Mouse (Mus musculus): ENCODE results near the gene Dok3.

The Dok3 gene

DNA sequence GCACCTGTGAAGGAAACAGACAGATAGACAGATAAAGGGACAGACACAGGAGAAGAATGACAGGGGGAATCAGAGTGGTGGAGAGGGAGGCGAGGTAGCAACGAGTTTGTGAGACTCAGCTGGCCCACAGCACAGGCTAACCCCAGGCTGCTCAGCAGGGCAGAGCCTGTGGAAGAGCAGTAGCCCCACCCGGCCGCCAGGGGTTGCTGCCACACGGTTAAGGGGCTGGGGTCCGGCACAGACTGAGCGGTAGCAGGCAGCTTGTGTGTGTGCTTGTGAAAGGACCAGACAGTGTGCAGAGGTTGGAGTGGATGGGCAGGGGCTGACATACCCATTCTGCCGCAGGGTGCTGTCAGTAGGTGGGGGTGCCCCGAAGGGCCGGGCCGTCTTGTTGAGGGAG lies 21.2 kb downstream of the Dok3 start:
- peak; percentile 43 for DNase-seq (ENCODE audit: low spot score)

GRCm38 (mm10) chr13:55506697-55507096 lies 22.4 kb downstream of the Dok3 start:
- no peak for DNase-seq (ENCODE audit: low spot score)

- DNase-seq (ENCODE audit: low spot score), result no peak
Observed at GRCm38 (mm10) chr13:55505810-55506209, 23.3 kb downstream of the Dok3 start.

DNA sequence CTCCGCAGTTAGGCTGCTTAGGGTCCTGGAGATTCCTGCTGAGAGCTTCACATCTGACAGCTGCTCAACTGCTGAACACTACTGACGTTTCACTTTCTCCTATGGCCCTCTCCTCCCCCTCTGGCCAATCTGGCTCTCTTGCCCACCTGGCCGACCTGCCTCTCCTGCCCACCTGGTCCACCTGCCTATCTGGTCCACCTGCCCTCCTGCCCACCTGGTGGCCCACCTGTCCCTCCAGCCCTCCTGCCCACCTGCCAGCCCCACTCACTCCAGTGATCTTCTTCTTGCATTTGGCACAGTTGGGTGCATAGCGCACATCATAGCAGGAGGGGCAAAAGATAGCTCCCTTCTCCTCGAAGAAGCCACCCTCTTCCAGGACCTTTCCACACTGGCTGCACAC lies 24.7 kb downstream of the Dok3 start:
- no peak for DNase-seq (ENCODE audit: low spot score)

- no peak for DNase-seq (ENCODE audit: low spot score)
Observed at GRCm38 (mm10) chr13:55502405-55502804, 26.7 kb downstream of the Dok3 start.

- no peak for DNase-seq (ENCODE audit: low spot score)
Observed at GRCm38 (mm10) chr13:55500575-55500974, 28.5 kb downstream of the Dok3 start.

DNA sequence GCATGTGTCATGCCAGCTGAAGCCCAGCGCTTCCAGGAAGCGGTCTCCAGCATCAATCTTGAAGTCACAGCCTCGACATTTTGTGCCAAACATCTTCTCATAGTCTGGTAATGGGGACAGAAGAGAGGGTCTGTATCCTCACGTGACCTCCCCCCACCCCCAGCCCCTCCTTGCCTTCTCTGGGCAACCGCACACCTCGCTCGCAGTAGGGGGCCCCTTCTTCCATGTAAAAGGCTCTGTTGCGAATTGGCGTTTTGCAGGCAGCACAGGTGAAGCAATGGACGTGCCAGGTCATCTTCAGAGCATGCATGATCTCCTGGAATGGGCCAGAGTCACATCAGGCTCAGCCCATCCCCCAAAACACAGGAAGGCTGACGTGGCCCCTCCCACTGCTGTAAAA lies 30.2 kb downstream of the Dok3 start:
- no peak for DNase-seq (ENCODE audit: low spot score)

- no peak for DNase-seq (ENCODE audit: low spot score)
Observed at GRCm38 (mm10) chr13:55496661-55497060, 32.4 kb downstream of the Dok3 start.

- DNase-seq (ENCODE audit: low spot score), result peak; percentile 47
Observed at GRCm38 (mm10) chr13:55495702-55496101, 33.4 kb downstream of the Dok3 start.

GRCm38 (mm10) chr13:55494883-55495621 lies 34.0 kb downstream of the Dok3 start:
- DNase-seq (ENCODE audit: low spot score), result no peak

DNA sequence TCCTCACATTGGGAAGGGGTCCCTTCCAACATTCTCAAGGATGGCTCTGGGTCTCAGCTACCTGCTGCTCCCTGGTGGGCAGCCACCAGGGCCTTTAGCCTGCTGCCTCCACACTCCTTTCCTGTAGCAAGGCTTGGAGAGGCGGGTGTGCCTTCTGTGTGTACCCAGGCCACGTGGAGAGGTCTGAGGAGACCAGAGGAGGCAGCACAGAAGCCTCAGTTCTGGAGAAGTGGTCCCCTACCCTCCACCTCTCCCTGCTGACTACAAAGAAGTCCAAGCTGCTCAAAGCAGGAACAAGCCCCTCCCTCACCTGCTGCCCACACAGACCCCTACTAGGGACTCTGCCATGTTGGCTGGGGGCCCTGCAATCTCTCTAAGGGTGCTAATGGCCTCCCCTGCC lies 34.8 kb downstream of the Dok3 start:
- DNase-seq (ENCODE audit: low spot score), result no peak

DNA sequence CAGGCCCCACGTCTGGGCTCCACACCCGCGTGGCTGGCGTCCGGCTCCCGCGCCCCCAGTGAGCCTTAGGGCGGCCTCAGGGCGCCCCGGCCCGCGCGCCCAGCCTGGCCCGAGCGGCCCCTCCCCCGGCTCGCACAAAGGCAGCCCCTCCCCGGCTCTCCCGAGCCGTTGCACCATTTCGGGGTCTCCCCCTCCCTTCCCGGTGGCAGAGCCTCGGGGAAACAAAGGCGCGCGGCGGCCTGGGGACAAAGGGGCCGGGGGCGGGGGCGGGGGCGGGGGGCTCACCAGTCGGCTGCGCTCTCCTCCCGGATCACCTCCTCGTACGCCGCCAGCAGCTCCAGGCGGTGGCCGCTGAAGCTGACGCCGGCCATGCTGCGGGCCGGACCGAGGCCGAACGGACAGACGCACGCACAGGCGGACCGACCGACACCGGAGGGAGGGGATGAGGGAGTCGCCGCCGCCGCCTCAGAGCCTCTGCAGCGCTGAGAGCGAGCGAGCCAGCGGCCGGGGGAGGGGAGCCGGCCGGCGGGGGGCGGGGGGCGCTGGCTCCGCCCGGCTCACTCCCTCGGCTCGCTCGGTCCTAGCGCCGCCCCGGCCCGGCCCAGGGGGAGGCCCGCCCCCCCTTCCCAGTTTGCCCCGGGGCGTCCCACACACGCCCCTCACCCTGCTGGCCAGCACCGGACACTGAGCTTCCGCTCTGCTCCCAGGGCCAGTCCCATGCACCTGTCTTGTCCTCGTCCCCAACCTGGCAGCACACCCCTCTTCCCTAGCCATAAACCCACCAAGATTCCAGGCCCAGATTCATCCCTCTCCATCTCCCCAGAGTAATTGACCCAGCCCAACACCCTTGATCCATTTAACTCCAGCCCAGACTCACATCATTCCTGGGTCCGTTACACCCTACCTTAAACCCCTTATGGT lies 41.3 kb downstream of the Dok3 start, which contains the start of gene Dbn1:
Gene Dbn1 (minus strand): TSS at position 534 of the 921 bp plus-strand sequence.
- DNase-seq (ENCODE audit: low spot score), result peak; percentile 79

DNA sequence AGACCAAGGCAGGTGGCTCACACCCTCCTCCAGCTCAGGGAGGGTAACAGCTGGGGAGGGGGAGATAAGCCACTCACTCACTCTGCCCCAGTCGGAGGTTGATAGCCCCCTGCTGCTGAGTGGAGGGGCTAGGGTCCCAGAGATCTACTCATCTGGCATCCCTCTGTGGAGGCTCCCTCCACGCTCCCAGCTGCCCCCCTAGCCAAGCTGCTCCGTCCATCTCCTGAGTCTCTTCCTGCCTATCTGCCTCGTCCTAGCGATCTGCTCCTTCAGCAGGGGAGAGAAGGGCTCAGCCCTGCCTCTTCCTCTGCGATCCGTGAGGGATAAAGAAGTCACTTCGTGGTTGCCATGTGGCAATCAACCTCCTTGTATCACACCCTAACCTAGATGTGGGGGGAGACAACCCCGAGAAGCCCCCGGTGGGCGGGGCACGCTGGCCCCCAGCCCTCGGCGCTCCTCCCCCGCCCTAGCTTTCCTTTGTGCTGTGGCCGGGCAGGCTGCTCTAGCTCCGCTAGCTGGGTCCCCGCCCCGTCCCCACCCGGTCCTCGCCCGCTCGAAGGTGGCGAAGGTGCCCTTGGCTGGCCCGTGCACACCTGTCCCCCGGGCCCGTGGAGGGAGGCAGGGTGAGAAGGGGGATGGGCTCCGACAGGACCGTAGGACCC lies 42.0 kb downstream of the Dok3 start:
- DNase-seq (ENCODE audit: low spot score), result peak; percentile 60

DNA sequence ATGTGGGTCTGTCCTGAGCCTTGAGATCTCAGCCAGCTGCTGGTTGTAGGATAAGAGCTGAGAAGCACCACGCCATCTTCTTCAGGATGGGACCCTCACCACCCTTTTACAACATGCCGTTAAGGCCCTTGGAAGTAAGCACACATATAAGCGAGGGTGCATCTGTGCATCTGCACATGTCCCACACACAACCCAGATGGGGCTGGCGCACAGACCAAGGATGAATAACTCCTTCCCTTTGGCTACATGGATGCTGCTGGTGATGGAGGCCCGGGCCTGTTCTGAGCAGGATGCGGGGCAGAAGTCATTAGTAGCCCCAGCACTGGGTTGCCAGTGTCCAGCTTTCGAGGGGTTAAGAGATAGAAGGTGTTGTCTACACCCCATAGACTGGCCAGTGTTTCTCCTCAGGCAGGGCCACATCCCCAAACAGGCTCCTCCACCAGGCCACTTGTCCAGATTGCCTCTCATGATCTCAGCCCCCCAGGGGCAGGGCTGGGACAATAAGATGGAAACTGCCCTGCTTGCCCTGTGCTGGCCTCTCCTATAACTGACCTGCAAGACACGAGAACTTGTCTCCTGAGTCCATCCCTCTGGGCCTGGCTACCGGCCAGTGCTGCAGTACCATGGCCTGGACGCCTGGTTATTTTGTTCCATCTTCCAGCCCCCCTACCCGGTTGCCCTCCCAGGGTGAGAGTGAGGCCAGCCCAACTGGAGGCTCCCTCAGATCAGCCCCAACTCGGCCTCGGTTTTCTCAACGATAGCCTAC lies 42.9 kb downstream of the Dok3 start:
- DNase-seq (ENCODE audit: low spot score), result peak; percentile 25

DNA sequence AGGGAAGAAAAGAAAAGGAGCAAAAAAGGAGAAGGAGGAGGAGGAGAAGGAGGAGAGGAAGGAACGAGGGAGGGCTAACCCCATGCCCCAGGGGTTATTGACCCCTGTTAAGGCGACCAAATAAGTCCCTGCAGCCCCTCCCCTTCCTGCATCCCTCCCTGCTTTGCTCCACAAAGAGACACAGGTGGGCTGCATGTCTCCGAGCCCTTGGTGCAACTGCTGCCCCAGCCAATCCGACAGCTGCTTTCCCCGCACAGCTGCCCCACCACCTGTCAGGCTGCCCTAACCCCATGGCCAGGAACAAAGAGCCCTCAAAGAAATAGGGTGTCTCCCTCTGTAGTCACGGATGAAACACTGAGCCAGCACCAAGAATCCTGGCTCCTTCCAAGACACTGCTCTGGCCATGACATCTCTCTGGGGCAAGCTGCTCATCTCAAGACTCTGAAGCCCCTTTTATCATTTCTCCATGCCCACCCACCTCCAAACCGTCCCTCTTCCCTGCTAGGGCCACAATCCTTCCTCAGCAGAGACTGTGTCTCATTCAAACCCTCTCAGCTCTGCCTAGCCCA lies 44.5 kb downstream of the Dok3 start:
- peak; percentile 26 for DNase-seq (ENCODE audit: low spot score)

- peak; percentile 77 for DNase-seq (ENCODE audit: low spot score)
Observed at GRCm38 (mm10) chr13:55483593-55483992, 45.5 kb downstream of the Dok3 start.

DNA sequence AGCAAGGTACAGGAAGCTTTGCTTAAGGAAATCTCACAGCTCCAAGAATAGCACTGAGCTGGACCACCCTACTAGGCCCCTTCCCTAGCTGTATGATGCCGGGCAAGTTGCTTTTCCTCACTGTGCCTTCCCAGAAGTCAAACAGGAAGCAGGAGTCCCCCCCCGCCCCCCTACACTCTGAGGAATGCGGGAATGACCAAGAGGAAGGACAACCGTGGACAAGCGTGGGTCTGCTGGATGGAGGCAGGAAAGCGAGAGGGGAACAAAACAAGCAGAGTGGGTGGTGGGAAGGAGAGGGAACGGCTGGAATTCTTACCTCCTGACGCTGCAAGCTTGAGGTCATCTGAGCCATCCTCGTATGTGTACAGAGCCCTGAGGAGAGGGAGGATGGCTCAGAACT lies 46.0 kb downstream of the Dok3 start:
- DNase-seq (ENCODE audit: low spot score), result no peak

- DNase-seq (ENCODE audit: low spot score), result no peak
Observed at GRCm38 (mm10) chr13:55482542-55482941, 46.6 kb downstream of the Dok3 start.

- no peak for DNase-seq (ENCODE audit: low spot score)
Observed at GRCm38 (mm10) chr13:55479929-55480328, 49.2 kb downstream of the Dok3 start.

DNA sequence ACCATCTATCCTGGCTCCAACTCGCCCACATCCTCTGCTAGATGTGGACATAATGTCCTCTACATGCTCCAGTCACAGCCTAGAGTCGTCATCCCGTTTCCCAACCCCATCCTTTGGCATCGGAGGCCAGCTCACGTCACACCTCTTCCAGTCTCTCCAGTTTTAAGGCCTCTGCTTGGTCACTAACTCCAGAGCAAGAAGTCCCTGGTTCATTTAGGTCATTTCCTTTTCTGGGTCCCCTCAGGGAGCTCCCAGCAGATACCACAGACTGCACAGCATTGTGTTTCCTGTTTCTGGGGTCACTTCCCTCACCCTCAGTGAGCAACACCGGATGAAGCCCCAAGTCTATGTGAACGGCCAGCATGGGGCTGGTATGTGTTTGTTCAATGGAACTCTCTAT lies 50.1 kb downstream of the Dok3 start:
- no peak for DNase-seq (ENCODE audit: low spot score)

DNA sequence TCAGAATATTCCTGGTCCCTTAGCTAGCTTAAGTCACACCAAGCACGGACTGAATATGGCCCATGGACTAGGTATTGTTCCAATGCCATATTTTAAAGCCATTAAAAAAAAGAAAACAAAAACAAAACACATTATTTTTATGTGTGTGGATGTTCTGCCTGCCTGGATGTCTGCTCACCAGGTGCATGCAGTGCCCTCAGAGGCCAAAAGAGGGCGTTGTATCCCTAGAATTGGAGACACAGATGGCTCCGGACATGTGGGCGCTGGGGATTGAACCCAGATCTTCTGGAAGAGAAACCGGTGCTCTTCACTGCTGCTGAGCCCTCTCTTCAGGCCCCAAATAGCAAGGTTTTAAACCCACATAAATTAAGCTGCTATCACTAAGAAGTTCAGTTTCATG lies 51.1 kb downstream of the Dok3 start:
- peak; percentile 59 for DNase-seq (ENCODE audit: low spot score)

Data from embryo, embryonic 10 days (tissue).